Mouse (Mus musculus): Measurements from ENCODE around the gene Ghrh. TPM values are rescaled to one million over a fixed set of nuclear protein-coding genes. Genes with fewer than 3 reads are reported as not detected.

Gene Ghrh
- not detected for total RNA-seq (2023)

DNA sequence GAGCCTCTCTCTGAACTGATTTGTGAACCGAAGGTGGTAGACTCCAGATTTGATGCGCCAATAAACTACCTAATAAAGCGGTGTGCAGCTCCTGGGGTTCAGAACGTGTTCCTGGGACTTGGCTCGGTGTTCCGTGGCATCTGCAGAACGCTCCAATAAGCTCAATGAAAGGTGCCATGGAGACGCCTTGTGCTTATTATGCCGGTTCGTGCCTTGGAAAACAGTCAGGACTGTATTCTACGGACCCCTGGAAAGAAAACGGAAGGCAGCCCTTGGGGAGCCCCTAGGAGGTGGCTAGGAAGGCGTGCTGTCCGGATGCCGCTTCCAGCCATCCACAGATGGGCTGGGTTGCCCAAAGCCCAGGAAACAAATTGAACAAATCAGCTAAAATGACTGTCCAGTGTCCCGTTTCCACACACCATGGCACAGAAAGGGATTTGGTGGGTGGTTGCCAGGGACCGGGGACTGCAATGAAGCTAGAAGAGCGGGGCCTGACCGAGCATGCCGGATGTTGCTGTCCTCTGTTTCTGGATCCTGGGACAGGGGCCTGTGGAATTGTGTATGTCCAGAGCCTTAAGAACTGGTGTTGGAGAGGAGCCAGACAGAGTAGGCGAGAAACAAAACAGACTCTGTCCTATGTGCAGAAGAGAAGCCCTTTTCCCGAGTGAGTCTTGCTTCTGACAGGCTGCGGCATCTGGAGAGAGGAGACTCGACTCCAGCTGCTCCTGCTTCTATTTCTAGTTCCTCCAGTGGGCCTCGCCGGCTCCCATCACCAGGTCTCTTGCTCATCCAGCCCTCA, at the start of gene Ghrh:
TSS of gene Ghrh (minus strand) at position 146 of the 799 bp plus-strand sequence.

DNA sequence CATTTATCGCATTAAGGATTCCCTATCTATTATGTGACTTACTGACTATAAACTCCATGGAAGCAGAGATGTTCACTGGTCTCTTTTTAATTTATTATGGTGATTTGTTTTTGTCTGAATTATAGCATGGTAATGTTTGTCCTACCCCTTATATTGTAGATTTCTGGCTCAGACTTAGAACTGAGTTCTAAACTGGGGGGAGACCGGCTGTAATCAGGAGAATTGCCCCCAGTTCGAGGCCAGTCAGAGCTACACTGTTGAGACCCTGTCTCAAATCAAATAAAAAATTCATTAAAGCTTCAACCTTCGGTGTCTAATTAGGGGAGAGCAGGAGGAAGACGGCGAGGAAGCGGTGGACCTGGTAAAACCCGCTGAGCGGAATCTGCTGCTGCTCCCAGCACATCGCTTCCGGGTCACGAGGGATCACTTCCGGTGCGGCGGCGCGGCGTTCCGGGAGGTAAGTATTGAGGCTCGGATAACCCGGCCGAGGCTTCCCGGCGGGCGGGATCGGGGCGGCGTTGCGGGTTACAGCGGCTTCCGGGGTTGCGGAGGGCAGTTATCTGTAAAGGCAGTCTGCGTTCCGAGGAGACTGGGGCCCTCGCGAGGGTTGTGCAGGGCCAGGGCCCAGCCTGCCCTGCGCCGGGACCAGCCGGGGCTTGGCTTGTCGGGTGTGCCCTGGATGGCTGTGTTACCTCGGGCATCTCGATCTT, 20.0 kb upstream of the Ghrh start, which contains the start of gene Manbal:
TSS of gene Manbal (plus strand) at position 411 of the 710 bp plus-strand sequence.

Other genes starting within 250 kb of the Ghrh start
- 358 TPM for gene Samhd1, start 212.2 kb downstream of the Ghrh start, total RNA-seq (2023)
- gene Rbl1, start 143.0 kb downstream of the Ghrh start, total RNA-seq (2023), result 27.4 TPM
- gene Rpn2, start 68.5 kb downstream of the Ghrh start, total RNA-seq (2023), result 109 TPM
- gene Mroh8, start 68.0 kb downstream of the Ghrh start, total RNA-seq (2023), result not detected
- 22.8 TPM for gene Manbal, start 20.1 kb upstream of the Ghrh start, total RNA-seq (2023)
- 1.1 TPM for gene Src, start 70.9 kb upstream of the Ghrh start, total RNA-seq (2023)
- not detected for gene Nnat, start 212.6 kb upstream of the Ghrh start, total RNA-seq (2023)
- 27.1 TPM for gene Blcap, start 223.8 kb upstream of the Ghrh start, total RNA-seq (2023)